Mouse (Mus musculus) embryonic facial prominence, embryonic 12.5 days (tissue): Measurements from ENCODE around the gene Spdef. TPM values are rescaled to one million over a fixed set of nuclear protein-coding genes. Genes with fewer than 3 reads are reported as not detected.

ENCODE experiments used
- ATAC-seq: fragments of 200-750 bp; cut with Nextera tagmentation; 2 replicates; pipeline ENCODE4 v1.8.0; 2017; ENCODE audit not compliant: insufficient number of reproducible peaks, insufficient read depth, low FRiP score, low TSS enrichment
- H3K27ac ChIP-seq: fragments of 300-500 bp; sonication (generic); 2 replicates; pipeline ENCODE4 v1.5.1; 2016; ENCODE audit warnings: mild to moderate bottlenecking
- H3K27me3 ChIP-seq: fragments of 300-500 bp; sonication (generic); 2 replicates; pipeline ENCODE4 v1.6.1; 2016; ENCODE audit warnings: mild to moderate bottlenecking, moderate library complexity
- H3K36me3 ChIP-seq: fragments of 300-500 bp; sonication (generic); 2 replicates; pipeline ENCODE4 v1.6.1; 2016; ENCODE audit warnings: mild to moderate bottlenecking
- H3K4me1 ChIP-seq: fragments of 300-500 bp; sonication (generic); 2 replicates; pipeline ENCODE4 v1.6.1; 2016
- H3K4me2 ChIP-seq: fragments of 300-500 bp; sonication (generic); replicated peaks from 2 replicates; pipeline ENCODE4 v1.6.1; 2016; ENCODE audit warnings: mild to moderate bottlenecking, moderate library complexity
- H3K4me3 ChIP-seq: fragments of 300-500 bp; sonication (generic); 2 replicates; pipeline ENCODE4 v1.5.1; 2016; ENCODE audit warnings: mild to moderate bottlenecking
- H3K9ac ChIP-seq: fragments of 300-500 bp; sonication (generic); 2 replicates; pipeline ENCODE4 v1.6.1; 2016; ENCODE audit warnings: mild to moderate bottlenecking, moderate library complexity
- H3K9me3 ChIP-seq: fragments of 300-500 bp; sonication (generic); 2 replicates; pipeline ENCODE4 v1.6.1; 2016; ENCODE audit warnings: mild to moderate bottlenecking, moderate library complexity
- WGBS: fragments of 180-500 bp; shearing (Covaris S2); methylation state at CpG from one replicate; pipeline ENCODE4 v1.1.7; 2016; 5-methylcytosine and 5-hydroxymethylcytosine counted together
- polyA plus RNA-seq: library from polyadenylated mRNA; unstranded; fragments of >200 nt; fragmentation: Nextera tagmentation; extraction: Ambion mirVana; gene quantifications from 2 replicates; pipeline ENCODE4 v1.2.1, GENCODE M21; 2016

The Spdef gene
- polyA plus RNA-seq, 1 experiment from 2014 or later, result 0.40 TPM

DNA sequence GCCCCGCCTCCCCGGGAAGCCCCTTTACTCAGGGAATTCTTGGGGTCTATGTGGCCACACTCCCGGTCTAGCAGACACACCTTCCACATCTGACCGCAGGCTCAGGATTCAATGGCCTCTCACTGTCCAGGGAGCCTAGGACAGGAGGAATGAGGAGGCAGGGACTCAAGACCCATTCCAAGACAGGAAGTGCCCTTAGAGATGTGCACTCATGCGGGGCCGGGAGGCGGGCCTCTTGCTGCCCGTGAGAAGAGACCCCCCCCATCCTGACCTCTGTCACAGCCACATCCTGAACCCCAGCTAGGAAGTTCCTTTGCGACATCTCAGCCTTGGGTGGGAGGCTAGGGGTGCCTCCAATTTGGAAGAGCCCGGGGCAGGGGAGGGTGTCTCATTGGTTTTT, 3.7 kb downstream of the Spdef start:
- Histone ChIP-seq H3K9ac (no peak overlapping the region), H3K27me3 (no peaks in the 10 kb centered on the region), H3K27ac (no peak overlapping the region), H3K4me1 (peaks cover 23% of the 10 kb centered on the region), H3K9me3 (no peaks in the 10 kb centered on the region), H3K4me3 (no peak overlapping the region), H3K4me2 (no peak overlapping the region), H3K36me3 (no peaks in the 10 kb centered on the region)
- no peak for ATAC-seq
- WGBS, result 24% methylated on average over 10 of the region's 10 CpGs

DNA sequence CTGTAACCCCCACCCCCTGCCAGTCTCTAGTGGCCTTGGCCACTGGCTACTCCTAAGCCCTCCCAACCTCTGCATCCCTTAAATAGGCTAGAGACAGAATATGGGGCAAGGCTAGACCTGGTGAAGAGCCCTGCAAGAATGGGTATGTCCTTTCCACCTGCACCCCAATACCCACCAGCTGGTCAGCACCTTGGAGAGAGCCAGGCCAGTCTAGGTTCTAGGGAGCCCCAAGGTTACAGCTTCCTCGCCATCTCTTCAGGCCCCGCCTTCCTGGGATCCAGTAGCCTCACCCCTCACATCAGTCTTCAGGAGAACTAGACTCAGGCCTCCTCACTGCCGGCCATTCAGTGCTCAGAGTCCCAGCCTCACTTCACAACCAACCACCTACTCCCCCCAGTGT, 4.4 kb downstream of the Spdef start:
- H3K36me3 ChIP-seq, result no peaks in the 10 kb centered on the region
- WGBS, result 36% methylated on average over 3 of the region's 3 CpGs
- H3K4me2 ChIP-seq, result no peak overlapping the region
- no peaks in the 10 kb centered on the region for H3K9me3 ChIP-seq
- H3K4me1 ChIP-seq, result peaks cover 23% of the 10 kb centered on the region
- peaks cover 2% of the 10 kb centered on the region; the same call in 1 of the 2 replicates for H3K27me3 ChIP-seq
- no peak overlapping the region for H3K27ac ChIP-seq
- no peak overlapping the region for H3K9ac ChIP-seq
- no peak overlapping the region for H3K4me3 ChIP-seq
- no peak; the same call in 1 of the 2 replicates for ATAC-seq

DNA sequence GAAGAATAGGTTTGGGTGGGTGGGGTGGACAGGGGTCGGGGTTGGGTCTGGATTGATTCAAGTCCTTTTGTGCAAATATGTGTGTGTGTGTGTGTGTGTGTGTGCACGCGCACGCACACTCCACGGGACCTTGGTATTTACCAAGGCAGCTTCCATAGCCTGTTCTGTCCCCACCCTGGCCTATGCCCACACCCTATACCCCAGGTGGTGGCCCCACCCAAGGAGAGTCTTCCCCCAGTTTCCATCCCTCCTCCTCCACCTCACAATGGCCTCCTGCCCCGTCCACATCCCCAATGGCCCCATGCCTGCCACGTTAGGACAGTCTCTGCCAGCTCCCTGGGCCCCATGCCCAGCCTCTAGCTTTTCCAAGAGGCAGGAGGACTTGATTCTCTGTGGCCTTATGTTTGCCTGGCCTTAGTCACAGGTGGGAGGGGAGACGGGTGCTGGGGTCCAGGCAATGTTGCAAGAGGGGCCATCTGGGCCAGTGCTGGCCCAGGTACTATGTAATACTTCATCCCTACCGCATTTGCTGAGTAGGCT, 7.6 kb downstream of the Spdef start:
- ATAC-seq, result no peak
- no peak overlapping the region for H3K4me3 ChIP-seq
- H3K4me2 ChIP-seq, result no peak overlapping the region
- no peak overlapping the region for H3K27ac ChIP-seq
- H3K9ac ChIP-seq, result no peak overlapping the region
- H3K9me3 ChIP-seq, result no peaks in the 10 kb centered on the region
- H3K36me3 ChIP-seq, result no peaks in the 10 kb centered on the region
- peaks cover 25% of the 10 kb centered on the region for H3K4me1 ChIP-seq
- peaks cover 13% of the 10 kb centered on the region; the same call in 1 of the 2 replicates for H3K27me3 ChIP-seq
- whole genome bisulfite sequencing, result 81% methylated on average over 9 of the region's 9 CpGs

DNA sequence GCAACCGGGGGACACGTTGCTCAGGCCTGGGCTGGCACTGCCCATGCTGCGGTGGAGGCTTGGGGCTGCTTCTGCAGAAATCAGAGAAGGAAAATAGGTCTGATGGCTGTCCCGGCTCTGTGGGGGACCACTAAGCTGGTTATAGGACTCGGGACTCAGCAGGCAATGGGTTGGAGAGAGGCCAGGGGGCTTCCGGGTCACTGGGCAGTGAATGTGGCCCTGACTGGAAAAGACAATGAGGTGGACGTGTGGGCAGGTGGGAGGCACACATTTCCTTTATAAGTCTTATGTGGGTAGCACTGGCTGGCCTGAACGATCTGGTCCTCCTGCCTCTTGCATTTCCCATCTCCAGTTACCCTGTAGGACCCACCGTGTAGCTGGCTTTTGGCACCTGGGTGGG, 8.4 kb downstream of the Spdef start:
- Histone ChIP-seq H3K9me3 (no peaks in the 10 kb centered on the region), H3K4me1 (peaks cover 18% of the 10 kb centered on the region), H3K27me3 (peaks cover 13% of the 10 kb centered on the region; the same call in 1 of the 2 replicates), H3K9ac (no peak overlapping the region), H3K4me3 (no peak overlapping the region), H3K27ac (no peak overlapping the region), H3K36me3 (no peaks in the 10 kb centered on the region), H3K4me2 (no peak overlapping the region)
- WGBS, result 59% methylated on average over 9 of the region's 9 CpGs
- no peak for ATAC-seq

DNA sequence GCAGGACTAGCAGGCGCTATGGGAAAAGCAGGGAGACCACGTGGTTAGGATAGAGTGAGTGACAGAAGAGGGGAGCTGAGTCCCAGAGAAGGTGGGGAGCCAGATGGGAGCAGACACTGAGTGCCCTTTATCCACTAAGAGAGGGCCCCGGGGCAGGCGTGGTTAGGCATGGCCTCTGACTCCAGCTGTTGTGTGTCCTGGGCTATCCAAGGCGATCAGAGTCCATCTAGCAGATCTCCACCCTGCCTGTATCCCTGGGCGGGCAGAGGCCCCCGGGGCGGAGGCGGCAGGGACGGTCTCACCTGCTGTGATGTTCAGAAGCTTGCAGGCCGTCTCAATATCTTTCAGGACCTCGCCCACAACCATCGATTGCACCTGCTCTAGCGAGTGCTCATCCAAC, 9.1 kb downstream of the Spdef start:
- no peaks in the 10 kb centered on the region for H3K36me3 ChIP-seq
- 64% methylated on average over 14 of the region's 14 CpGs for WGBS

DNA sequence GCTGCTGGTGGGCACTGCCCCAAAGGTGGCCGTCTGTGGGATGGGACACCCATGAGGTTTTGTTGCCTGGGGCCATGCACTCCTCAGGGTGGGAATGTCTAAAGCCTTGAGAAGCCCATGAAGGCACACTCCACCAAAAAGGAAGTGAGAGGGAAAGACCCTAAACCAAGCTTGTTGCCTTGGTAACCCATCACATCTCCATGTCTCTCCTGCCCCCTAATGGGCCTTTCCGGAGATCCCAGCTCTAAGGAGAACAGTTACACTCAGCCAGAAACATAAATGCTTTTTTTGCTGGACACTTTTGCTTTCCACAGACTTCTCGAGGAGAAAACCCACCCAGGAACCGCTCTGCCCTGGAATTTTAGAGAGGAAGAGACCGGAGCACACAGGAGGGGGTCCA, 10.5 kb downstream of the Spdef start:
- WGBS, result 55% methylated on average over 5 of the region's 5 CpGs
- ATAC-seq, result no peak
- H3K4me3 ChIP-seq, result no peak overlapping the region

More for the DNA sequence above, 9.1 kb downstream of the Spdef start:
- Histone ChIP-seq H3K9me3 (no peaks in the 10 kb centered on the region), H3K4me2 (no peak overlapping the region), H3K4me1 (peaks cover 11% of the 10 kb centered on the region; the same call in 1 of the 2 replicates), H3K4me3 (no peak overlapping the region), H3K27me3 (peaks cover 13% of the 10 kb centered on the region; the same call in 1 of the 2 replicates), H3K27ac (no peak overlapping the region), H3K9ac (no peak overlapping the region)
- no peak for ATAC-seq

DNA sequence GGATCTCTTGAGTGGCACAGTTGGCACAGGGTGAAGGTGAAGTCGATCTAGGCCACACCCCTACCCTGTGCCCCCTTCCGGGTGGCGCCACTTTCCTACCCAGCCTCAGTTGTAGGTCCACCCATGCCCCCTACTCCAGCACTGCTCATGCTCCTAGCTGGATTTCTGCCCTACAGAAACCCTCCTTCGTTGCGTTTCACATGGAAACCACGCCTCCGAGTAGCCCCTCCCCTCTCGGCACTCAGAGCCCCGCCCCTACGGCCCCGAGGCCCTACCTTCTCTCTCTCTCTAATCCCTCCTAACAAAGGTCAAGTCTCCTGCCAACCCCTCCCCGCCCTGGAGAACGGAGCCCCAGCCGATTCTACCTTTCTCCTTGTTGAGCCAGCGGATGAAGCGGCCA, 12.0 kb downstream of the Spdef start:
- Histone ChIP-seq H3K36me3 (no peaks in the 10 kb centered on the region), H3K9ac (peak overlapping the region; percentile 24; the same call in 1 of the 2 replicates), H3K4me1 (peaks cover 11% of the 10 kb centered on the region; the same call in 1 of the 2 replicates), H3K4me2 (peak overlapping the region; percentile 35), H3K4me3 (peak overlapping the region; percentile 17; the same call in 1 of the 2 replicates), H3K27ac (no peak overlapping the region), H3K27me3 (peaks cover 13% of the 10 kb centered on the region; the same call in 1 of the 2 replicates), H3K9me3 (no peaks in the 10 kb centered on the region)
- ATAC-seq, result 0 out of 2 replicates have a peak, but pooled peaks have one; percentile 29
- WGBS, result 4% methylated on average over 16 of the region's 16 CpGs

More for the DNA sequence above, 10.5 kb downstream of the Spdef start:
- Histone ChIP-seq H3K4me1 (peaks cover 11% of the 10 kb centered on the region; the same call in 1 of the 2 replicates), H3K9me3 (no peaks in the 10 kb centered on the region), H3K27me3 (peaks cover 13% of the 10 kb centered on the region; the same call in 1 of the 2 replicates), H3K4me2 (no peak overlapping the region), H3K36me3 (no peaks in the 10 kb centered on the region), H3K9ac (no peak overlapping the region), H3K27ac (no peak overlapping the region)

DNA sequence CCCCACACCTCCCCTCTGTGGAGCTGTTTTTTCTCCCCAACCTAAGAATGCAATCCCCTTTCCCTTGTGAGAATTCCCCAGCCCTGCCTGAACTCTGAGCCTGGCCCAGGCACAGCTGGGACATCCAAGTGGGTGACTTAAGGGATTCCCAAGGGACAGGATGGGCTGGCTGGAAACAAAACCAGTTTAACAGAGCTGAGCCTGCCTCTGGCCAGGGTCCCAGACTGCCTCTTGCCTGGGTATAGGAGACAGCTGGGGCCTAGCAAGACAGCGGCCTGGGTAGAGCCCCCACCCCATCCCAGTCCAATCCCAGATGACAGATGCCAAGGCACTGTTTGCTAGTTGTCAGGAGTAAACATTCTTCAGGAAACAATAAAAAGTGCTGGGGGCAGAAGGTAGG, 15.9 kb downstream of the Spdef start:
- Histone ChIP-seq H3K4me1 (peaks cover 15% of the 10 kb centered on the region), H3K4me3 (no peak overlapping the region), H3K27me3 (0 out of 2 replicates have a peak, but pooled peaks cover 9% of the 10 kb centered on the region), H3K9me3 (no peaks in the 10 kb centered on the region), H3K4me2 (no peak overlapping the region), H3K36me3 (no peaks in the 10 kb centered on the region), H3K27ac (no peak overlapping the region), H3K9ac (no peak overlapping the region)
- ATAC-seq, result no peak
- WGBS, result 90% methylated on average over 1 of the region's 1 CpGs

DNA sequence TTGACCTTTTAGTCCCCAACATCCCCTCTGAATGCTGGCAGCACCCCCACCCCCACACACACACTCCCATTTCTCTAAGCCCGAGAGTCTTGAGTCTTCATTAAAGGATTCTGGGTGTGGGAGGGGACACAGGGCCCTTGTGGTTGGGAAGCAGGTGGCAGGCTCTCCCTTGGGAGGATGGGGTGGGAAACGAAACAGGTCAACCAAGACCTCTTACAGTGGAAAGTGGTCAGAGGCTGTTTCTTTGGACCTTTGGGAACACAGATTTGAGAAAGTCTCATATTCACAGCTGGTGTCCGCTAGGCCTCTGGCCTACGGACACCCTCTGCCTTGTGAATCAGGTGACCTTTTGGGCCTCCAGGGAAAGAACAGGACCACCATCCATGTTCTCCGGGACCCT, 19.1 kb downstream of the Spdef start:
- Histone ChIP-seq H3K27ac (no peak overlapping the region), H3K9ac (no peak overlapping the region), H3K36me3 (no peaks in the 10 kb centered on the region), H3K27me3 (peaks cover 18% of the 10 kb centered on the region; the same call in 1 of the 2 replicates), H3K4me2 (no peak overlapping the region), H3K4me1 (peaks cover 8% of the 10 kb centered on the region; the same call in 1 of the 2 replicates), H3K4me3 (no peak overlapping the region), H3K9me3 (no peaks in the 10 kb centered on the region)
- ATAC-seq, result no peak
- 70% methylated on average over 5 of the region's 5 CpGs for WGBS

DNA sequence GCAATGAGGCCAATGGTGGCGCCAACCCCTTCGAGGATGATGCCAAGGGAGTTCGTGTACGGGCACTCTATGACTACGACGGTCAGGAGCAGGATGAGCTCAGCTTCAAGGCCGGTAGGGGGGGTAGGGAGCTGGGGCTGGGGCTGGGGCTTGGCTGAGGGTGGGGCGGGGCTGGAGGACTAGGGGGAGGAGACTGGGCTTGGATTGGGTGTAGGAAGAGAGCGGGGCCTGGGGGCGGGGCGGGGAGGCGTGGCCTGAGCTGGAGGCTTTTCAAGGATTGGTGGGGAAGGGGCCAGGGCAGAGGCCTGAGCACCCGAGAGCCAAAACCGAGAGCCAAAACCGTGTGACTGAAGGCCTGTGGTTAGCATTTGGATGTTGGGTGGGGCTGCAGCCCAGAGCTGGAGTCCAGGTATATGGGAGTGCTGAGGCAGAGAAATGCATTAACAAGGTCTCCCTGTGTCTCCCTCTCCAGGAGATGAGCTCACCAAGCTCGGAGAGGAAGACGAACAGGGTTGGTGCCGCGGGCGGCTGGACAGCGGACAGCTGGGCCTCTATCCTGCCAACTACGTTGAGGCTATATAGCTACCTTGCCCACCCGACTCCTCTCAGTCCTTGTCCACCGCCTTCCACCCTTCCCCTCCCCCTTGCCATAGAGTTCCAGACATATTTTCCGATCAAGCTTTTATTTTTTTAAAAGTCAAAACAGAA, 20.6 kb downstream of the Spdef start:
- Histone ChIP-seq H3K27ac (no peak overlapping the region), H3K4me3 (peak overlapping the region; percentile 28), H3K4me1 (peaks cover 8% of the 10 kb centered on the region; the same call in 1 of the 2 replicates), H3K4me2 (peak overlapping the region; percentile 49), H3K9me3 (no peaks in the 10 kb centered on the region), H3K9ac (peak overlapping the region; percentile 29; the same call in 1 of the 2 replicates), H3K36me3 (no peaks in the 10 kb centered on the region), H3K27me3 (peaks cover 18% of the 10 kb centered on the region; the same call in 1 of the 2 replicates)
- peak; percentile 80 for ATAC-seq
- 4% methylated on average over 25 of the region's 25 CpGs for WGBS

DNA sequence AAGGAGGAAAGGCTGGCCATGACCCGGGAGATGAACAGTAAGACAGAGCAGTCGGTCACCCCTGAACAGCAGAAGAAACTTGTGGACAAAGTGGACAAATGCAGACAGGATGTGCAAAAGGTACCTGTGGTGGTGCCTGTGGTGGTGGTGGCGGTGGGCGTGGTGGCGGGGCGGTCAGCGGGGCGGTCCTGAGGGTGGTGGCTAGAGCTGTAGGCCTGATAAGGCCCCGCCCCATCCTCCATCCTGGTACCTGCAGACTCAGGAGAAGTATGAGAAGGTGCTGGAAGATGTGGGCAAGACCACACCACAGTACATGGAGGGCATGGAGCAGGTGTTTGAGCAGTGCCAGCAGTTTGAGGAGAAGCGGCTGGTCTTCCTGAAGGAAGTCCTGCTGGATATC, 23.1 kb downstream of the Spdef start:
- Histone ChIP-seq H3K27ac (no peak overlapping the region), H3K9me3 (no peaks in the 10 kb centered on the region), H3K4me1 (peaks cover 11% of the 10 kb centered on the region; the same call in 1 of the 2 replicates), H3K4me2 (no peak overlapping the region), H3K4me3 (no peak overlapping the region), H3K36me3 (no peaks in the 10 kb centered on the region), H3K9ac (no peak overlapping the region), H3K27me3 (peaks cover 18% of the 10 kb centered on the region; the same call in 1 of the 2 replicates)
- ATAC-seq, result no peak
- WGBS, result 36% methylated on average over 10 of the region's 10 CpGs
